Mouse (Mus musculus) heart, postnatal 0 days (tissue): ENCODE data around the gene Ms4a4d. TPM values are rescaled to one million over a fixed set of nuclear protein-coding genes. Genes with fewer than 3 reads are reported as not detected.
"Not testable (repeated sequence)": the region's sequence is repeated elsewhere in the genome, so short reads cannot be mapped to it uniquely, and the experiment has no call there.

Experiments
- ATAC-seq: fragments of 200-750 bp; cut with Nextera tagmentation; 2 replicates; pipeline ENCODE4 v1.8.0; 2017; ENCODE audit warnings: low read depth, moderate number of reproducible peaks, moderate library complexity; ENCODE audit not compliant: insufficient read depth
- DNase-seq: peaks from one replicate; pipeline ENCODE4 v3.0.0-alpha.2; 2016; ENCODE audit warnings: low spot score
- H3K27ac ChIP-seq: fragments of 300-500 bp; sonication (generic); 2 replicates; pipeline ENCODE4 v1.5.1; 2014; ENCODE audit warnings: low read depth, mild to moderate bottlenecking
- H3K27me3 ChIP-seq: fragments of 300-500 bp; sonication (generic); 2 replicates; pipeline ENCODE4 v1.6.1; 2014; ENCODE audit warnings: low read length, mixed read lengths; ENCODE audit not compliant: control insufficient read depth, insufficient read depth
- H3K36me3 ChIP-seq: fragments of 300-500 bp; sonication (generic); replicated peaks from 2 replicates; pipeline ENCODE4 v1.6.1; 2014; ENCODE audit warnings: low read length, mixed read lengths; ENCODE audit not compliant: control insufficient read depth, insufficient read depth
- H3K4me1 ChIP-seq: fragments of 300-500 bp; sonication (generic); 2 replicates; pipeline ENCODE4 v1.6.1; 2014; ENCODE audit warnings: antibody characterized with exemption; ENCODE audit not compliant: control insufficient read depth, insufficient read depth
- H3K4me2 ChIP-seq: fragments of 300-500 bp; sonication (generic); 2 replicates; pipeline ENCODE4 v1.6.1; 2014; ENCODE audit warnings: low read depth, mild to moderate bottlenecking, low read length, moderate library complexity
- H3K4me3 ChIP-seq: fragments of 300-500 bp; sonication (generic); 2 replicates; pipeline ENCODE4 v1.5.1; 2014; ENCODE audit warnings: low read depth, low read length
- H3K9ac ChIP-seq: fragments of 300-500 bp; sonication (generic); replicated peaks from 2 replicates; pipeline ENCODE4 v1.6.1; 2014; ENCODE audit warnings: low read depth, low read length, mixed read lengths
- H3K9me3 ChIP-seq: fragments of 300-500 bp; sonication (generic); replicated peaks from 2 replicates; pipeline ENCODE4 v1.6.1; 2016; ENCODE audit warnings: low read length; ENCODE audit not compliant: control insufficient read depth
- CTCF ChIP-seq: IDR thresholded peaks from 2 replicates; pipeline ENCODE4 v1.5.1; 2016; ENCODE audit warnings: antibody characterized with exemption, control low read depth, low read depth
- EP300 ChIP-seq: IDR thresholded peaks from 2 replicates; pipeline ENCODE4 v1.6.1; 2016; ENCODE audit warnings: antibody characterized with exemption, low read depth
- WGBS: fragments of 180-500 bp; shearing (Covaris S2); extraction: QIAGEN DNeasy Blood & Tissue Kit; methylation state at CpG from one replicate; pipeline ENCODE4 v1.1.7; 2014; 5-methylcytosine and 5-hydroxymethylcytosine counted together
- polyA plus RNA-seq: library from polyadenylated mRNA; unstranded; fragments of >200 nt; fragmentation: Nextera tagmentation; extraction: Ambion mirVana; gene quantifications from 2 replicates; pipeline ENCODE4 v1.2.1, GENCODE M21; 2015
- total RNA-seq: library from RNA; depleted of rRNA; stranded (reverse); fragments of >200 nt; gene quantifications from 2 replicates; pipeline ENCODE4 v1.2.3, GENCODE M21; 2014; ENCODE audit warnings: low replicate concordance; rRNA removed

The Ms4a4d gene
- total RNA-seq (1.1 and 1.8 TPM in 2 replicates), polyA plus RNA-seq (2.8 and 3.4 TPM in 2 replicates)

- ATAC-seq (0 out of 2 replicates have a peak, but pooled peaks have one; percentile 24), DNase-seq (no peak)
- no peaks in the 10 kb centered on the region for H3K4me1 ChIP-seq
- no peaks in the 10 kb centered on the region for H3K36me3 ChIP-seq
- no peak within 1 kb of the TSS for H3K4me2 ChIP-seq
- H3K27me3 ChIP-seq: no peaks in the 10 kb centered on the region
- no peak within 1 kb of the TSS for H3K9ac ChIP-seq
- 13% methylated on average over 7 of the region's 7 CpGs for WGBS
- H3K9me3 ChIP-seq: no peaks in the 10 kb centered on the region
- no peak within 1 kb of the TSS for H3K27ac ChIP-seq
- no peak within 1 kb of the TSS for H3K4me3 ChIP-seq
- TF ChIP-seq CTCF (no peak), EP300 (no peak)
Measured at GRCm38 (mm10) chr19:11536593-11536992, at the start of gene Ms4a4d. Ms4a4d (plus strand) TSS chr19:11536801.

GRCm38 (mm10) chr19:11491406-11492189, 45.0 kb upstream of the Ms4a4d start:
- H3K27me3 ChIP-seq: no peaks in the 10 kb centered on the region
- H3K36me3 ChIP-seq: no peaks in the 10 kb centered on the region
- H3K9me3 ChIP-seq: no peaks in the 10 kb centered on the region
- H3K4me3 ChIP-seq: no peak overlapping the region
- no peaks in the 10 kb centered on the region for H3K4me1 ChIP-seq
- DNase-seq (no peak), ATAC-seq (no peak)
- 51% methylated on average over 4 of the region's 4 CpGs for WGBS
- H3K9ac ChIP-seq: no peak overlapping the region
- H3K27ac ChIP-seq: no peak overlapping the region
- H3K4me2 ChIP-seq: no peak overlapping the region
- TF ChIP-seq EP300 (no peak), CTCF (no peak)

- no peaks in the 10 kb centered on the region for H3K27me3 ChIP-seq
- no peak overlapping the region for H3K4me2 ChIP-seq
- no peaks in the 10 kb centered on the region for H3K4me1 ChIP-seq
- no peaks in the 10 kb centered on the region for H3K9me3 ChIP-seq
- TF ChIP-seq CTCF: no peak
- TF ChIP-seq EP300: no peak
- no peak overlapping the region for H3K4me3 ChIP-seq
- ATAC-seq (no peak), DNase-seq (no peak)
- WGBS: 71% methylated on average over 1 of the region's 1 CpGs
- no peak overlapping the region for H3K27ac ChIP-seq
- H3K36me3 ChIP-seq: no peaks in the 10 kb centered on the region
- H3K9ac ChIP-seq: no peak overlapping the region
Measured at GRCm38 (mm10) chr19:11492671-11493070, 43.9 kb upstream of the Ms4a4d start.

GRCm38 (mm10) chr19:11494519-11494918, 42.1 kb upstream of the Ms4a4d start:
- H3K4me1 ChIP-seq: no peaks in the 10 kb centered on the region
- TF ChIP-seq EP300 (no peak), CTCF (no peak)
- H3K27me3 ChIP-seq: no peaks in the 10 kb centered on the region
- WGBS: 70% methylated on average over 3 of the region's 3 CpGs
- ATAC-seq (no peak), DNase-seq (no peak)
- H3K9me3 ChIP-seq: no peaks in the 10 kb centered on the region
- H3K36me3 ChIP-seq: no peaks in the 10 kb centered on the region
- no peak overlapping the region for H3K4me3 ChIP-seq
- H3K27ac ChIP-seq: no peak overlapping the region
- no peak overlapping the region for H3K4me2 ChIP-seq
- H3K9ac ChIP-seq: no peak overlapping the region

GRCm38 (mm10) chr19:11496361-11496760, 40.2 kb upstream of the Ms4a4d start:
- H3K9ac ChIP-seq: no peak overlapping the region
- H3K27me3 ChIP-seq: no peaks in the 10 kb centered on the region
- no peaks in the 10 kb centered on the region for H3K36me3 ChIP-seq
- no peak overlapping the region for H3K4me2 ChIP-seq
- TF ChIP-seq CTCF (no peak), EP300 (no peak)
- ATAC-seq (no peak), DNase-seq (no peak)
- no peaks in the 10 kb centered on the region for H3K9me3 ChIP-seq
- 61% methylated on average over 6 of the region's 6 CpGs for WGBS
- no peak overlapping the region for H3K27ac ChIP-seq
- no peaks in the 10 kb centered on the region for H3K4me1 ChIP-seq
- H3K4me3 ChIP-seq: no peak overlapping the region

- not testable (repeated sequence) for ATAC-seq, H3K4me1 ChIP-seq, H3K27ac ChIP-seq, H3K9me3 ChIP-seq, DNase-seq, H3K36me3 ChIP-seq, H3K4me3 ChIP-seq, H3K4me2 ChIP-seq, H3K27me3 ChIP-seq, H3K9ac ChIP-seq
- WGBS: 59% methylated on average over 1 of the region's 1 CpGs
Measured at GRCm38 (mm10) chr19:11497300-11497699, 39.3 kb upstream of the Ms4a4d start.
